Mouse (Mus musculus) heart, adult 8-10 months (tissue): ENCODE data around the gene Tex37. TPM values are rescaled to one million over a fixed set of nuclear protein-coding genes. Genes with fewer than 3 reads are reported as not detected.

Experiments
- DNase-seq: peaks from one replicate; pipeline ENCODE4 v3.0.0; 2022; ENCODE audit warnings: low spot score
- total RNA-seq, 4 experiments: library from RNA; stranded (reverse); gene quantifications; 2 replicates each; pipeline ENCODE4 v1.2.4; 2022

Gene Tex37
- total RNA-seq, 4 experiments from 2014 or later, result not detected

- no peak for DNase-seq
Measured at GRCm38 (mm10) chr6:70887993-70888392, 30.7 kb downstream of the Tex37 start.

- peak; percentile 88 for DNase-seq
Measured at GRCm38 (mm10) chr6:70880714-70881304, 37.9 kb downstream of the Tex37 start.

GRCm38 (mm10) chr6:70875017-70875416 lies 43.7 kb downstream of the Tex37 start:
- DNase-seq, result no peak

GRCm38 (mm10) chr6:70874035-70874775 lies 44.5 kb downstream of the Tex37 start:
- no peak for DNase-seq

- no peak for DNase-seq
Measured at GRCm38 (mm10) chr6:70872570-70872969, 46.2 kb downstream of the Tex37 start.

- DNase-seq, result peak; percentile 18
Measured at GRCm38 (mm10) chr6:70872128-70872527, 46.6 kb downstream of the Tex37 start.

GRCm38 (mm10) chr6:70871511-70871980 lies 47.2 kb downstream of the Tex37 start:
- DNase-seq, result no peak

- DNase-seq, result no peak
Measured at GRCm38 (mm10) chr6:70867297-70867696, 51.4 kb downstream of the Tex37 start.

GRCm38 (mm10) chr6:70866761-70867160 lies 52.0 kb downstream of the Tex37 start:
- no peak for DNase-seq

GRCm38 (mm10) chr6:70864285-70864684 lies 54.4 kb downstream of the Tex37 start:
- DNase-seq, result no peak

Other genes with a start within 250 kb of the Tex37 start
- 10 to 100 TPM; 11.6 to 15.0 (median 13.4) TPM for gene Rpia, start 126.7 kb downstream of the Tex37 start, total RNA-seq
- 1 to 10 TPM; 6.3 to 8.9 (median 7.6) TPM for gene Eif2ak3, start 74.4 kb downstream of the Tex37 start, total RNA-seq
- not detected for gene Foxi3, start 37.6 kb upstream of the Tex37 start, total RNA-seq
- 1 to 10 TPM; 4.3 to 6.7 (median 5.2) TPM for gene Thnsl2, start 225.5 kb upstream of the Tex37 start, total RNA-seq